Mouse (Mus musculus): Measurements from ENCODE around the gene Svs6. TPM values are rescaled to one million over a fixed set of nuclear protein-coding genes. Genes with fewer than 3 reads are reported as not detected.

Svs6 gene
- polyA plus RNA-seq (2014; fragmentation: Illumina TruSeq; extraction: RNeasy Lipid Tissue Mini Kit (QIAGEN cat#74804); ENCODE audit: low replicate concordance) = not detected

GRCm38 (mm10) chr2:164316451-164316850, at the start of gene Svs6:
TSS of gene Svs6 (plus strand) at chr2:164316751.

GRCm38 (mm10) chr2:164278359-164278758, 38.2 kb upstream of the Svs6 start, which contains the start of gene Svs4:
TSS of gene Svs4 (minus strand) at chr2:164278459.

GRCm38 (mm10) chr2:164288968-164289367, 27.6 kb upstream of the Svs6 start, which contains the start of gene Svs3a:
TSS of gene Svs3a (plus strand) at chr2:164289268.

GRCm38 (mm10) chr2:164332440-164332839, 15.9 kb downstream of the Svs6 start, which contains the start of gene Svs5:
TSS of gene Svs5 (plus strand) at chr2:164332740.

Other genes starting within 250 kb of the Svs6 start
- 75.0 TPM for gene Stk4, start 246.4 kb upstream of the Svs6 start, polyA plus RNA-seq (2014; fragmentation: Illumina TruSeq; extraction: RNeasy Lipid Tissue Mini Kit (QIAGEN cat#74804); ENCODE audit: low replicate concordance)
- gene Tomm34, start 245.6 kb upstream of the Svs6 start, polyA plus RNA-seq (2014; fragmentation: Illumina TruSeq; extraction: RNeasy Lipid Tissue Mini Kit (QIAGEN cat#74804); ENCODE audit: low replicate concordance) = 4.8 TPM
- not detected for gene Kcns1, start 145.6 kb upstream of the Svs6 start, polyA plus RNA-seq (2014; fragmentation: Illumina TruSeq; extraction: RNeasy Lipid Tissue Mini Kit (QIAGEN cat#74804); ENCODE audit: low replicate concordance)
- gene Wfdc5, start 134.0 kb upstream of the Svs6 start, polyA plus RNA-seq (2014; fragmentation: Illumina TruSeq; extraction: RNeasy Lipid Tissue Mini Kit (QIAGEN cat#74804); ENCODE audit: low replicate concordance) = not detected
- not detected for gene Wfdc12, start 126.1 kb upstream of the Svs6 start, polyA plus RNA-seq (2014; fragmentation: Illumina TruSeq; extraction: RNeasy Lipid Tissue Mini Kit (QIAGEN cat#74804); ENCODE audit: low replicate concordance)
- gene Wfdc15a, start 116.6 kb upstream of the Svs6 start, polyA plus RNA-seq (2014; fragmentation: Illumina TruSeq; extraction: RNeasy Lipid Tissue Mini Kit (QIAGEN cat#74804); ENCODE audit: low replicate concordance) = not detected
- not detected for gene Wfdc15b, start 95.1 kb upstream of the Svs6 start, polyA plus RNA-seq (2014; fragmentation: Illumina TruSeq; extraction: RNeasy Lipid Tissue Mini Kit (QIAGEN cat#74804); ENCODE audit: low replicate concordance)
- gene Svs2, start 78.3 kb upstream of the Svs6 start, polyA plus RNA-seq (2014; fragmentation: Illumina TruSeq; extraction: RNeasy Lipid Tissue Mini Kit (QIAGEN cat#74804); ENCODE audit: low replicate concordance) = not detected
- not detected for gene Svs3b, start 60.1 kb upstream of the Svs6 start, polyA plus RNA-seq (2014; fragmentation: Illumina TruSeq; extraction: RNeasy Lipid Tissue Mini Kit (QIAGEN cat#74804); ENCODE audit: low replicate concordance)
- gene Svs4, start 38.3 kb upstream of the Svs6 start, polyA plus RNA-seq (2014; fragmentation: Illumina TruSeq; extraction: RNeasy Lipid Tissue Mini Kit (QIAGEN cat#74804); ENCODE audit: low replicate concordance) = not detected
- gene Svs3a, start 27.5 kb upstream of the Svs6 start, polyA plus RNA-seq (2014; fragmentation: Illumina TruSeq; extraction: RNeasy Lipid Tissue Mini Kit (QIAGEN cat#74804); ENCODE audit: low replicate concordance) = not detected
- not detected for gene Svs5, start 16.0 kb downstream of the Svs6 start, polyA plus RNA-seq (2014; fragmentation: Illumina TruSeq; extraction: RNeasy Lipid Tissue Mini Kit (QIAGEN cat#74804); ENCODE audit: low replicate concordance)
- not detected for gene Slpi, start 72.3 kb downstream of the Svs6 start, polyA plus RNA-seq (2014; fragmentation: Illumina TruSeq; extraction: RNeasy Lipid Tissue Mini Kit (QIAGEN cat#74804); ENCODE audit: low replicate concordance)
- gene Rbpjl, start 86.4 kb downstream of the Svs6 start, polyA plus RNA-seq (2014; fragmentation: Illumina TruSeq; extraction: RNeasy Lipid Tissue Mini Kit (QIAGEN cat#74804); ENCODE audit: low replicate concordance) = 1.6 TPM
- 0.15 TPM for gene Matn4, start 88.4 kb downstream of the Svs6 start, polyA plus RNA-seq (2014; fragmentation: Illumina TruSeq; extraction: RNeasy Lipid Tissue Mini Kit (QIAGEN cat#74804); ENCODE audit: low replicate concordance)
- gene Sdc4, start 127.1 kb downstream of the Svs6 start, polyA plus RNA-seq (2014; fragmentation: Illumina TruSeq; extraction: RNeasy Lipid Tissue Mini Kit (QIAGEN cat#74804); ENCODE audit: low replicate concordance) = 73.6 TPM
- gene Sys1, start 140.2 kb downstream of the Svs6 start, polyA plus RNA-seq (2014; fragmentation: Illumina TruSeq; extraction: RNeasy Lipid Tissue Mini Kit (QIAGEN cat#74804); ENCODE audit: low replicate concordance) = 7.5 TPM
- gene Gm20458, start 144.2 kb downstream of the Svs6 start, polyA plus RNA-seq (2014; fragmentation: Illumina TruSeq; extraction: RNeasy Lipid Tissue Mini Kit (QIAGEN cat#74804); ENCODE audit: low replicate concordance) = not detected
- gene Trp53tg5, start 157.0 kb downstream of the Svs6 start, polyA plus RNA-seq (2014; fragmentation: Illumina TruSeq; extraction: RNeasy Lipid Tissue Mini Kit (QIAGEN cat#74804); ENCODE audit: low replicate concordance) = not detected
- 2.4 TPM for gene Dbndd2, start 169.4 kb downstream of the Svs6 start, polyA plus RNA-seq (2014; fragmentation: Illumina TruSeq; extraction: RNeasy Lipid Tissue Mini Kit (QIAGEN cat#74804); ENCODE audit: low replicate concordance)
- gene Pigt, start 180.8 kb downstream of the Svs6 start, polyA plus RNA-seq (2014; fragmentation: Illumina TruSeq; extraction: RNeasy Lipid Tissue Mini Kit (QIAGEN cat#74804); ENCODE audit: low replicate concordance) = 4.8 TPM
- gene Wfdc2, start 245.7 kb downstream of the Svs6 start, polyA plus RNA-seq (2014; fragmentation: Illumina TruSeq; extraction: RNeasy Lipid Tissue Mini Kit (QIAGEN cat#74804); ENCODE audit: low replicate concordance) = not detected